Mouse (Mus musculus) MEL (cell line): ENCODE measurements at regions not wholly inside any gene's neighbourhood (a gene's known extent, or its start where the extent isn't known, plus 50 kb on each side); places are given as distances from the start of the nearest gene placed in this dataset.

Experiments used
- DNase-seq: peaks from one replicate; pipeline ENCODE4 v3.0.0; 2011; ENCODE audit warnings: low read depth, low spot score
- H3K27ac ChIP-seq: 2 replicates; pipeline ENCODE4 v1.5.1; 2012; ENCODE audit warnings: low read depth, mild to moderate bottlenecking, control low read depth, low read length, moderate library complexity; ENCODE audit not compliant: control insufficient read depth
- H3K27me3 ChIP-seq, 2 experiments: fragments of 150-350 bp in 1 of 2; sonication (generic) in 1 of 2; 2 replicates each; pipeline ENCODE4 v1.6.1; 2012; ENCODE audit warnings: low read length in 2 of 2, mild to moderate bottlenecking in 2 of 2, improper control_type of control experiment in 1 of 2, moderate library complexity in 1 of 2; ENCODE audit not compliant: insufficient read depth in 2 of 2, control insufficient read depth in 1 of 2
- H3K36me3 ChIP-seq, 2 experiments: 2 replicates each; pipeline ENCODE4 v1.6.1; 2012 to 2014; ENCODE audit warnings: low read length in 2 of 2, improper control_type of control experiment in 1 of 2, inconsistent platforms in 1 of 2, mild to moderate bottlenecking in 1 of 2; ENCODE audit not compliant: insufficient read depth in 2 of 2, control insufficient read depth in 1 of 2
- H3K4me1 ChIP-seq, 2 experiments: fragments of 150-350 bp in 1 of 2; sonication (generic) in 1 of 2; 2 replicates each; pipeline ENCODE4 v1.6.1; 2012; ENCODE audit warnings: low read length in 2 of 2, improper control_type of control experiment in 1 of 2, mild to moderate bottlenecking in 1 of 2; ENCODE audit not compliant: insufficient read depth in 2 of 2, control insufficient read depth in 1 of 2
- H3K4me3 ChIP-seq, 2 experiments: fragments of 150-350 bp in 1 of 2; sonication (generic) in 1 of 2; 2 replicates each; pipeline ENCODE4 v1.5.1; 2012; ENCODE audit warnings: low read depth in 2 of 2, low read length in 2 of 2, mild to moderate bottlenecking in 2 of 2, moderate library complexity in 2 of 2, control low read depth in 1 of 2, improper control_type of control experiment in 1 of 2; ENCODE audit not compliant: control insufficient read depth in 1 of 2, insufficient read depth in 1 of 2
- H3K79me2 ChIP-seq: 2 replicates; pipeline ENCODE4 v1.6.1; 2012; ENCODE audit warnings: mild to moderate bottlenecking, low read length, moderate library complexity; ENCODE audit not compliant: control insufficient read depth, poor library complexity, insufficient read depth
- H3K9ac ChIP-seq: 2 replicates; pipeline ENCODE4 v1.6.1; 2012; ENCODE audit warnings: low read depth, mild to moderate bottlenecking, control low read depth, low read length, moderate library complexity; ENCODE audit not compliant: control insufficient read depth, poor library complexity, severe bottlenecking
- H3K9me3 ChIP-seq: fragments of 150-350 bp; sonication (generic); replicated peaks from 2 replicates; pipeline ENCODE4 v1.6.1; 2012; ENCODE audit warnings: mild to moderate bottlenecking, low read length, improper control_type of control experiment, moderate library complexity; ENCODE audit not compliant: insufficient read depth
- BHLHE40 ChIP-seq: IDR thresholded peaks from 2 replicates; pipeline ENCODE4 v1.6.1; 2012; ENCODE audit warnings: low read depth, mild to moderate bottlenecking, inconsistent platforms, low read length, improper control_type of control experiment, borderline replicate concordance
- CHD1 ChIP-seq: IDR thresholded peaks from 2 replicates; pipeline ENCODE4 v1.6.1; 2012; ENCODE audit warnings: low read depth, mild to moderate bottlenecking, inconsistent platforms, low read length, improper control_type of control experiment
- CHD2 ChIP-seq: IDR thresholded peaks from 2 replicates; pipeline ENCODE4 v1.6.1; 2011; ENCODE audit warnings: low read length, improper control_type of control experiment
- ELF1 ChIP-seq: IDR thresholded peaks from 2 replicates; pipeline ENCODE4 v1.6.1; 2014; ENCODE audit warnings: low read depth, mild to moderate bottlenecking, inconsistent platforms, low read length, improper control_type of control experiment, moderate library complexity
- EP300 ChIP-seq, 2 experiments: IDR thresholded peaks; 2 replicates each; pipeline ENCODE4 v1.6.1; 2011; ENCODE audit warnings: improper control_type of control experiment in 2 of 2, low read length in 2 of 2, low read depth in 1 of 2, mild to moderate bottlenecking in 1 of 2
- ETS1 ChIP-seq: IDR thresholded peaks from 2 replicates; pipeline ENCODE4 v1.6.1; 2012; ENCODE audit warnings: low read depth, mild to moderate bottlenecking, inconsistent platforms, low read length, improper control_type of control experiment, moderate library complexity
- GABPA ChIP-seq: IDR thresholded peaks from 2 replicates; pipeline ENCODE4 v1.6.1; 2012; ENCODE audit warnings: low read depth, mild to moderate bottlenecking, inconsistent platforms, low read length, improper control_type of control experiment, moderate library complexity
- MAFK ChIP-seq: IDR thresholded peaks from 2 replicates; pipeline ENCODE4 v1.6.1; 2011; ENCODE audit warnings: low read depth, mild to moderate bottlenecking, low read length, improper control_type of control experiment, borderline replicate concordance
- MAX ChIP-seq: IDR thresholded peaks from 2 replicates; pipeline ENCODE4 v1.6.1; 2011; ENCODE audit warnings: low read length, improper control_type of control experiment
- MAZ ChIP-seq: IDR thresholded peaks from 2 replicates; pipeline ENCODE4 v1.6.1; 2012; ENCODE audit warnings: low read depth, mild to moderate bottlenecking, inconsistent platforms, low read length, improper control_type of control experiment
- MEF2A ChIP-seq: IDR thresholded peaks from 2 replicates; pipeline ENCODE4 v1.6.1; 2014; ENCODE audit warnings: low read depth, mild to moderate bottlenecking, inconsistent platforms, low read length, improper control_type of control experiment; ENCODE audit not compliant: poor library complexity, insufficient replicate concordance, severe bottlenecking; ENCODE audit errors: extremely low read depth
- MYB ChIP-seq: IDR thresholded peaks from 2 replicates; pipeline ENCODE4 v1.6.1; 2011; ENCODE audit warnings: mild to moderate bottlenecking, low read depth, low read length, improper control_type of control experiment
- POLR2AphosphoS2 ChIP-seq: IDR thresholded peaks from 2 replicates; pipeline ENCODE4 v1.6.1; 2011; ENCODE audit warnings: low read length, improper control_type of control experiment
- POLR2AphosphoS5 ChIP-seq: IDR thresholded peaks from 2 replicates; pipeline ENCODE4 v1.6.1; 2012; ENCODE audit warnings: low read depth, borderline replicate concordance, mild to moderate bottlenecking, inconsistent platforms, low read length, moderate library complexity, mixed read lengths
- RAD21 ChIP-seq: IDR thresholded peaks from 2 replicates; pipeline ENCODE4 v1.6.1; 2011; ENCODE audit warnings: mild to moderate bottlenecking, low read depth, low read length, improper control_type of control experiment
- SMC3 ChIP-seq: IDR thresholded peaks from 2 replicates; pipeline ENCODE4 v1.6.1; 2011; ENCODE audit warnings: low read depth, low read length, improper control_type of control experiment
- TAL1 ChIP-seq: IDR thresholded peaks from 2 replicates; pipeline ENCODE4 v1.6.1; 2012; ENCODE audit warnings: mild to moderate bottlenecking, inconsistent platforms, low read length, moderate library complexity, mixed read lengths
- TBP ChIP-seq: IDR thresholded peaks from 2 replicates; pipeline ENCODE4 v1.8.0; 2011; ENCODE audit warnings: low read depth, low read length, improper control_type of control experiment
- TCF12 ChIP-seq: IDR thresholded peaks from 2 replicates; pipeline ENCODE4 v1.6.1; 2014; ENCODE audit warnings: low read depth, mild to moderate bottlenecking, inconsistent platforms, low read length, improper control_type of control experiment, moderate library complexity
- USF2 ChIP-seq, 2 experiments: IDR thresholded peaks; 2 replicates each; pipeline ENCODE4 v1.6.1; 2011 to 2012; ENCODE audit warnings: improper control_type of control experiment in 2 of 2, low read length in 2 of 2, borderline replicate concordance in 1 of 2, inconsistent platforms in 1 of 2, low read depth in 1 of 2, mild to moderate bottlenecking in 1 of 2; ENCODE audit not compliant: insufficient read depth in 1 of 2
- ZC3H11A ChIP-seq: IDR thresholded peaks from 2 replicates; pipeline ENCODE4 v1.6.1; 2012; ENCODE audit warnings: low read depth, mild to moderate bottlenecking, inconsistent platforms, low read length, improper control_type of control experiment
- ZKSCAN1 ChIP-seq: IDR thresholded peaks from 2 replicates; pipeline ENCODE4 v1.6.1; 2012; ENCODE audit warnings: low read depth, mild to moderate bottlenecking, inconsistent platforms, low read length, improper control_type of control experiment, moderate library complexity
- ZNF384 ChIP-seq: IDR thresholded peaks from 2 replicates; pipeline ENCODE4 v1.6.1; 2012; ENCODE audit warnings: low read depth, mild to moderate bottlenecking, inconsistent platforms, low read length, improper control_type of control experiment

DNA sequence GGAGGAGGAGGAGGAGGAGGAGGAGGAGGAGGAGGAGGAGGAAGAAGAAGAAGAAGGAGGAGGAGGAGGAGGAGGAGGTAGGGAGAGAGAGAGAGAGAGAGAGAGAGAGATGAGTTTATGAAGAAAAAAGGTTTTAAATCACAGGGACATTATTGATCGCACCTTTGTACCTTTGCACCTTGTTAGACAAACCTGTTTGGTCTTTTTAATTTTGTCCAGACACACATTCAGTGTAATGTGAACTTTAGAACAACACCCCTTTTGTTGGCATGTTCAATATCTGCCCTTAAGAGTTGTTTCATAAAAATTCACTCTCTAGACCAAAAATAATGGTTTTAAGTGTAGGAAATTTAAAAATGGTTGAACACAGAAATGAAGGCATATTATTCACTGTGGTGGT lies 527.5 kb upstream of the Gm5415 start:
- H3K9me3 ChIP-seq, result no peaks in the 10 kb centered on the region
- no peak overlapping the region for H3K4me3 ChIP-seq
- no peak overlapping the region for H3K27ac ChIP-seq
- no peaks in the 10 kb centered on the region for H3K36me3 ChIP-seq
- no peaks in the 10 kb centered on the region for H3K4me1 ChIP-seq
- no peaks in the 10 kb centered on the region for H3K79me2 ChIP-seq
- no peak overlapping the region for H3K9ac ChIP-seq
- TF ChIP-seq POLR2AphosphoS5 (no peak), GABPA (no peak), TAL1 (no peak), EP300 (IDR thresholded peaks at IDR 0.05; ENCODE audit: low read depth in 1 of 2, low read length in 2 of 2) (no peak), ZC3H11A (no peak), ZKSCAN1 (no peak), ETS1 (no peak), SMC3 (no peak), POLR2AphosphoS2 (no peak), TCF12 (no peak), MAFK (no peak), CHD2 (no peak), MAX (no peak), TBP (no peak), MEF2A (no peak), ELF1 (no peak), USF2 (IDR thresholded peaks at IDR 0.05; ENCODE audit: borderline replicate concordance in 1 of 2, insufficient read depth in 1 of 2, low read depth in 1 of 2, low read length in 2 of 2) (no peak), MYB (no peak)
- H3K27me3 ChIP-seq, result no peaks in the 10 kb centered on the region
- no peak for DNase-seq

DNA sequence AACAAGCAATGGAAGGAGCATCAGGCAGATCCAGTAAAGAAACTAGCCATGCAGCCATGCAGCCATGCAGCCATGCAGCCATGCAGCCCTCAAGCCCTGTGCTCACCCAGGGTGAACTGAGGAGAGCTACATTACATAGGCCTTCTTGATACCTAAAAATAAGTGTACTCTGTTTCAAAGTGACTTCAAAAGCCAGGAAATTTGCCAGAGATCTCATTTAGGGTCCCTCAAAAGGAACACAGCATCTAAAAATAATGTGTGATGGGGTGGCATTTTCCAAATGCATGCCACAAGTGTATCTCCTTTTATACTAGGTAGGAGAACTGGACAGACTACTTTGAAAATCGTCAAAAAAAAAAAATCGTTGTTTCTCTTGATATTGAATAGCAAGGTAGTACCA lies 510.9 kb upstream of the Gm5415 start:
- H3K27me3 ChIP-seq, result no peaks in the 10 kb centered on the region
- DNase-seq, result no peak
- no peaks in the 10 kb centered on the region for H3K4me1 ChIP-seq
- H3K9ac ChIP-seq, result no peak overlapping the region
- H3K79me2 ChIP-seq, result no peaks in the 10 kb centered on the region
- H3K4me3 ChIP-seq, result no peak overlapping the region
- TF ChIP-seq RAD21, result no peak
- TF ChIP-seq CHD2, result no peak
- TF ChIP-seq ZKSCAN1, result no peak
- TF ChIP-seq USF2 (IDR thresholded peaks at IDR 0.05; ENCODE audit: borderline replicate concordance in 1 of 2, insufficient read depth in 1 of 2, low read depth in 1 of 2, low read length in 2 of 2), result no peak
- TF ChIP-seq MAZ, result no peak
- no peak for TF ChIP-seq BHLHE40
- no peak for TF ChIP-seq ZNF384
- no peak for TF ChIP-seq MAFK
- TF ChIP-seq EP300 (IDR thresholded peaks at IDR 0.05; ENCODE audit: low read depth in 1 of 2, low read length in 2 of 2), result no peak
- no peak for TF ChIP-seq CHD1
- no peak for TF ChIP-seq ZC3H11A
- no peaks in the 10 kb centered on the region for H3K36me3 ChIP-seq
- H3K9me3 ChIP-seq, result no peaks in the 10 kb centered on the region
- H3K27ac ChIP-seq, result no peak overlapping the region
